Mouse (Mus musculus): Measurements from ENCODE around the gene Hsd17b6.

GRCm38 (mm10) chr10:127956168-127956816 is 51.1 kb downstream of the Hsd17b6 start:
- TF ChIP-seq CTCF (IDR thresholded peaks at IDR 0.05; ENCODE audit: low read depth, low read length) (peak; percentile 38), POLR2A (IDR thresholded peaks at IDR 0.05; ENCODE audit: insufficient read depth, low read length) (no peak)

Data from ES-Bruce4 (cell line).